Mouse (Mus musculus): ENCODE results near the gene Ide. TPM values are rescaled to one million over a fixed set of nuclear protein-coding genes. Genes with fewer than 3 reads are reported as not detected.

Gene Ide
- total RNA-seq, 2 experiments from 2014 or later = 83.0 to 129 TPM

Other genes with a start within 250 kb of the Ide start
- gene March5, start 130.3 kb downstream of the Ide start, total RNA-seq (2021) = 10 to 100 TPM; 56.7 to 66.6 TPM
- 10 to 100 TPM; 30.4 to 32.3 TPM for gene Cpeb3, start 129.3 kb downstream of the Ide start, total RNA-seq (2021)
- gene Kif11, start 38.6 kb upstream of the Ide start, total RNA-seq (2021) = 10 to 100 TPM in 1 of 2 experiments, 1 to 10 TPM in 1; 8.4 to 10.2 TPM
- 1 to 10 TPM; 3.5 to 5.7 TPM for gene Hhex, start 97.0 kb upstream of the Ide start, total RNA-seq (2021)
- 10 to 100 TPM; 44.6 to 46.1 TPM for gene Exoc6, start 212.6 kb upstream of the Ide start, total RNA-seq (2021)